Mouse (Mus musculus) intestine, postnatal 0 days (tissue): ENCODE measurements around the gene Slc22a2. TPM values are rescaled to one million over a fixed set of nuclear protein-coding genes. Genes with fewer than 3 reads are reported as not detected.
"Not testable (repeated sequence)": the region's sequence is repeated elsewhere in the genome, so short reads cannot be mapped to it uniquely, and the experiment has no call there.

Experiments used
- ATAC-seq: fragments of 200-750 bp; cut with Nextera tagmentation; 2 replicates; pipeline ENCODE4 v1.8.0; 2017; ENCODE audit warnings: mild to moderate bottlenecking, moderate TSS enrichment, moderate library complexity
- H3K27ac ChIP-seq: fragments of 300-500 bp; sonication (generic); 2 replicates; pipeline ENCODE4 v1.5.1; 2014; ENCODE audit warnings: mild to moderate bottlenecking, low read depth, low read length, moderate library complexity
- H3K27me3 ChIP-seq: fragments of 300-500 bp; sonication (generic); replicated peaks from 2 replicates; pipeline ENCODE4 v1.6.1; 2014; ENCODE audit warnings: low read length, mixed read lengths; ENCODE audit not compliant: control insufficient read depth, insufficient read depth
- H3K36me3 ChIP-seq: fragments of 300-500 bp; sonication (generic); 2 replicates; pipeline ENCODE4 v1.6.1; 2014; ENCODE audit warnings: mild to moderate bottlenecking, moderate library complexity; ENCODE audit not compliant: control insufficient read depth, insufficient read depth
- H3K4me1 ChIP-seq: fragments of 300-500 bp; sonication (generic); replicated peaks from 2 replicates; pipeline ENCODE4 v1.6.1; 2014; ENCODE audit warnings: antibody characterized with exemption, low read length, mixed read lengths; ENCODE audit not compliant: control insufficient read depth, insufficient read depth
- H3K4me2 ChIP-seq: fragments of 300-500 bp; sonication (generic); replicated peaks from 2 replicates; pipeline ENCODE4 v1.6.1; 2014; ENCODE audit warnings: low read depth, mild to moderate bottlenecking, moderate library complexity
- H3K4me3 ChIP-seq: fragments of 300-500 bp; sonication (generic); 2 replicates; pipeline ENCODE4 v1.5.1; 2014; ENCODE audit warnings: low read depth, low read length
- H3K9ac ChIP-seq: fragments of 300-500 bp; sonication (generic); 2 replicates; pipeline ENCODE4 v1.6.1; 2014; ENCODE audit warnings: mild to moderate bottlenecking, low read depth, low read length
- H3K9me3 ChIP-seq: fragments of 300-500 bp; sonication (generic); 2 replicates; pipeline ENCODE4 v1.6.1; 2016; ENCODE audit warnings: mixed run types; ENCODE audit not compliant: control insufficient read depth
- CTCF ChIP-seq: sonication (generic); IDR thresholded peaks from 2 replicates; pipeline ENCODE4 v1.5.1; 2016; ENCODE audit warnings: low read depth, mild to moderate bottlenecking, control low read depth, antibody characterized with exemption, moderate library complexity
- WGBS: fragments of 180-500 bp; shearing (Covaris S2); extraction: QIAGEN DNeasy Blood & Tissue Kit; methylation state at CpG from one replicate; pipeline ENCODE4 v1.1.7; 2014; 5-methylcytosine and 5-hydroxymethylcytosine counted together
- polyA plus RNA-seq: library from polyadenylated mRNA; unstranded; fragments of >200 nt; fragmentation: Nextera tagmentation; extraction: Ambion mirVana; gene quantifications from 2 replicates; pipeline ENCODE4 v1.2.1, GENCODE M21; 2015

The Slc22a2 gene
- not detected in 2 replicates for polyA plus RNA-seq

GRCm38 (mm10) chr17:12583991-12584390 is at the start of gene Slc22a2:
TSS of gene Slc22a2 (plus strand) at chr17:12584132.
- 61% methylated on average over 10 of the region's 10 CpGs for WGBS
- Histone ChIP-seq H3K27ac (no peak within 1 kb of the TSS), H3K4me3 (no peak within 1 kb of the TSS), H3K9ac (no peak within 1 kb of the TSS), H3K27me3 (no peaks in the 10 kb centered on the region), H3K9me3 (no peaks in the 10 kb centered on the region), H3K4me2 (no peak within 1 kb of the TSS), H3K36me3 (no peaks in the 10 kb centered on the region), H3K4me1 (no peaks in the 10 kb centered on the region)
- no peak for ATAC-seq
- TF ChIP-seq CTCF, result no peak

- WGBS, result 48% methylated on average over 13 of the region's 13 CpGs
- no peaks in the 10 kb centered on the region for H3K27me3 ChIP-seq
- ATAC-seq, result no peak
- no peaks in the 10 kb centered on the region for H3K36me3 ChIP-seq
- peak; percentile 94 for TF ChIP-seq CTCF
- no peak overlapping the region for H3K4me2 ChIP-seq
- no peak overlapping the region for H3K4me3 ChIP-seq
- H3K27ac ChIP-seq, result no peak overlapping the region
- H3K9me3 ChIP-seq, result no peaks in the 10 kb centered on the region
- H3K4me1 ChIP-seq, result no peaks in the 10 kb centered on the region
- no peak overlapping the region for H3K9ac ChIP-seq
These were observed 49.4 kb upstream of the Slc22a2 start for GRCm38 (mm10) chr17:12534353-12535145.

- no peak for ATAC-seq
- H3K4me1 ChIP-seq, result no peaks in the 10 kb centered on the region
- H3K4me2 ChIP-seq, result no peak overlapping the region
- no peak overlapping the region for H3K27ac ChIP-seq
- H3K9ac ChIP-seq, result no peak overlapping the region
- no peak overlapping the region for H3K4me3 ChIP-seq
- no peaks in the 10 kb centered on the region for H3K27me3 ChIP-seq
- WGBS, result 76% methylated on average over 4 of the region's 4 CpGs
- TF ChIP-seq CTCF, result peak; percentile 59
- no peaks in the 10 kb centered on the region for H3K9me3 ChIP-seq
- H3K36me3 ChIP-seq, result no peaks in the 10 kb centered on the region
These were observed 21.7 kb upstream of the Slc22a2 start for GRCm38 (mm10) chr17:12562215-12562614.

GRCm38 (mm10) chr17:12564481-12565000 is 19.4 kb upstream of the Slc22a2 start:
- 67% methylated on average over 6 of the region's 6 CpGs for WGBS
- not testable (repeated sequence) for H3K4me3 ChIP-seq, H3K36me3 ChIP-seq, H3K4me2 ChIP-seq, H3K27me3 ChIP-seq, ATAC-seq, H3K9me3 ChIP-seq, H3K4me1 ChIP-seq, H3K9ac ChIP-seq, H3K27ac ChIP-seq

- Histone ChIP-seq H3K27ac (no peak overlapping the region), H3K9ac (no peak overlapping the region), H3K4me3 (no peak overlapping the region), H3K4me1 (no peaks in the 10 kb centered on the region), H3K9me3 (no peaks in the 10 kb centered on the region), H3K4me2 (no peak overlapping the region), H3K27me3 (no peaks in the 10 kb centered on the region), H3K36me3 (no peaks in the 10 kb centered on the region)
- WGBS, result 90% methylated on average over 6 of the region's 6 CpGs
- no peak for ATAC-seq
- TF ChIP-seq CTCF, result no peak
These were observed 18.5 kb upstream of the Slc22a2 start for GRCm38 (mm10) chr17:12565443-12565842.

- Histone ChIP-seq H3K4me1 (0 out of 2 replicates have a peak, but pooled peaks cover 5% of the 10 kb centered on the region), H3K9ac (no peak overlapping the region), H3K4me3 (no peak overlapping the region), H3K4me2 (no peak overlapping the region), H3K27me3 (no peaks in the 10 kb centered on the region), H3K36me3 (no peaks in the 10 kb centered on the region), H3K9me3 (no peaks in the 10 kb centered on the region), H3K27ac (no peak overlapping the region)
- WGBS, result 71% methylated on average over 6 of the region's 6 CpGs
- no peak for TF ChIP-seq CTCF
- ATAC-seq, result no peak
These were observed 12.6 kb upstream of the Slc22a2 start for GRCm38 (mm10) chr17:12571316-12571715.
